Mouse (Mus musculus) left cerebral cortex, adult 18-20 months (tissue): ENCODE measurements around the gene March4. TPM values are rescaled to one million over a fixed set of nuclear protein-coding genes. Genes with fewer than 3 reads are reported as not detected.

Source experiments
- DNase-seq, 2 experiments: peaks; one replicate each; pipeline ENCODE4 v3.0.0; 2021 to 2022; ENCODE audit warnings: low spot score in 2 of 2, mixed read lengths in 1 of 2
- total RNA-seq, 2 experiments: library from RNA; stranded (reverse); gene quantifications; 2 replicates each; pipeline ENCODE4 v1.2.3; 2021

March4 gene
- total RNA-seq, 2 experiments from 2014 or later = 18.2 to 18.3 TPM

GRCm38 (mm10) chr1:72452839-72453238, 83.9 kb downstream of the March4 start:
- DNase-seq = no peak

GRCm38 (mm10) chr1:72450790-72451189, 85.9 kb downstream of the March4 start:
- DNase-seq = no peak

DNA sequence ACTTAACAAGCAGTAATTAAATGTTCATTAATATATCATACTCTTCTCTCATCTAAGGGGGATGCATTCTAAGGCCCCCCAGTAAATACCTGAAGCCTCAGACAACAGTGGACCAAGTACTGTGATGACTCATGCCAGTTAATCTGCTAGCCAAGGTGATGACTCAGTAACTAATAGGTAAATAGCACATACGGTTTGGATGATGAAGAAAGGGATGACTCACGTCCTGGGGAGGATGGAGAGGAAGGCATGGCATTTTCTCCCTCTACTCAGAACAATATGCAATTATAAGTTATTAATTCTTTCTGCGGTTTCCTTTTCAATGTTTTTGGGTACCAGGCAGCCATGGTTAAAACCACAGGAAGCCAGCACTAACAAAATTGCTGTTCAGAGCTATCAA, 87.0 kb downstream of the March4 start:
- DNase-seq = no peak

GRCm38 (mm10) chr1:72442747-72443146, 94.0 kb downstream of the March4 start:
- no peak for DNase-seq

- DNase-seq = peak in 1 of 2 experiments; percentile 45
Measured at GRCm38 (mm10) chr1:72439146-72439545, 97.6 kb downstream of the March4 start.

DNA sequence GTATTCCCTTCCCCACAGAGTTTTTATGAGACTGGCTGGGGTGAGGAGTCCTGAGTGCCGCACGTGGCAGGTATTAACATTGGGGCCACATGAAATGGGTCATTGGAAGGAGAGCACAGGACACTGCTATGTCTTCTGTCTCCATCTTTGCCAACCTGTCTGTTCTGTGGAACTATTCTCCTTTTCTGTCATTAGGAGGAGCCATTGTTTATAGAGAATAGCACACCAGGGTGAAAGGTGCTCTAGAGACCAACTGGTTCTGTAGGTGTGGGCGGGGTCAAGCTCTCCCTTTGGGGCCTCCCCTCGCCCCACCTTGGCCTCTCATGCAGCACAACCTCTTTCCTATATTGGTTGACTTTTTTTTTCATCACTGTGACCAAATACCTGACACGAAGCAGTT, 99.8 kb downstream of the March4 start:
- no peak for DNase-seq

DNA sequence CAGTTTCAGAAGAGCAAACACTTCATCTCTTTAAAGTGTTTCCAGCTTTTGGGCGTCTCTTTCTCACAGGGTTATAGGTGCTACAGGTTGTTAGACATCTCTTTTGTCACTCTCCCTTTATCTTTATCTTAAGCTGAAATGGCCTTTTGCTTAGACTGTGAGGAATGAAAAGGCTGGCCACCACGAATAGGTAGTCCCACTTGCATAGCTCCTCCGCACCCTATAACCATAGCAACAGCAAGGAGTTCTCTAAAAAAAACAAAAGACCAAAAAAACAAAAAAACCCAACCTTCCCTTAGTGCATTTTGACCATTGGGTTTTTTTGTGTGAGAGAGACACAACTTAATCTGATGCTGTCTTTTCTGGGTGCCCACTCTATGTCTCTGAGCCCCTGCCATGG, 102.2 kb downstream of the March4 start:
- DNase-seq = no peak

- no peak for DNase-seq
Measured at GRCm38 (mm10) chr1:72432579-72432978, 104.2 kb downstream of the March4 start.

DNA sequence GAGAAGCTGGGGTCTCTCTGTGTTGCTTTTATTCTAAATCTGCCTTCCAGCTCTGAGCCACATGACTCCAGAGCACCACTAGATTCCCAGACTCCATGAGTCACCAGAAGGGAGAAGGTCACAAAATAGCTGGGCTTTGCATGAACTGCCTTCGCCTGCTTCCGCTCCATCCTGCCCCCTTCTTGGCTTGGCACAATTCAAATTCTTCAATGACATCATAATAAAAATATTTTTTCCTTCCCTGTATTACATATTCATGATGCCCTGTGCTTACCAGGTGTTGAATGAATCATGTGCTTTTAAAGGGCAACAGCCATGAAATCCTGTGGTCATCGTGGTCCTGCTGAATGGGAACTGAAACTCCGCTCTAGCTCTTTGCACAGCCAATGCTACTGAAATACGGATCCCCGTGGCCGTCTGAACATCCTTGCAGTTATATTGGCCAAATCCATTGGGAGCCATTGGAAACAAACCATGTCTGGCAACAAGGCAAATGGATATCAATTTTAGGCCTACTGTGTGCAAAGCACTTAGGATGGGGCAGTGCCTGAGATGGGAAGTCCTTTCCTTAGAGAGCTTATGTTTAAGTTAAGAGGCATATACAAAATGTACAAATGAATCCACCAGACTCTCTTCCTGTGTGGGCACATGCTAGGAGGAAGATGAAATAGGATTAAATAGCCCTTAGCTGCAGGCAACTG, 107.5 kb downstream of the March4 start:
- no peak for DNase-seq

GRCm38 (mm10) chr1:72428526-72428925, 108.2 kb downstream of the March4 start:
- DNase-seq = no peak

- no peak for DNase-seq
Measured at GRCm38 (mm10) chr1:72426456-72426855, 110.3 kb downstream of the March4 start.

- no peak for DNase-seq
Measured at GRCm38 (mm10) chr1:72422121-72422520, 114.6 kb downstream of the March4 start.

GRCm38 (mm10) chr1:72420220-72420619, 116.5 kb downstream of the March4 start:
- DNase-seq = no peak

GRCm38 (mm10) chr1:72418744-72419655, 117.7 kb downstream of the March4 start:
- DNase-seq = no peak

DNA sequence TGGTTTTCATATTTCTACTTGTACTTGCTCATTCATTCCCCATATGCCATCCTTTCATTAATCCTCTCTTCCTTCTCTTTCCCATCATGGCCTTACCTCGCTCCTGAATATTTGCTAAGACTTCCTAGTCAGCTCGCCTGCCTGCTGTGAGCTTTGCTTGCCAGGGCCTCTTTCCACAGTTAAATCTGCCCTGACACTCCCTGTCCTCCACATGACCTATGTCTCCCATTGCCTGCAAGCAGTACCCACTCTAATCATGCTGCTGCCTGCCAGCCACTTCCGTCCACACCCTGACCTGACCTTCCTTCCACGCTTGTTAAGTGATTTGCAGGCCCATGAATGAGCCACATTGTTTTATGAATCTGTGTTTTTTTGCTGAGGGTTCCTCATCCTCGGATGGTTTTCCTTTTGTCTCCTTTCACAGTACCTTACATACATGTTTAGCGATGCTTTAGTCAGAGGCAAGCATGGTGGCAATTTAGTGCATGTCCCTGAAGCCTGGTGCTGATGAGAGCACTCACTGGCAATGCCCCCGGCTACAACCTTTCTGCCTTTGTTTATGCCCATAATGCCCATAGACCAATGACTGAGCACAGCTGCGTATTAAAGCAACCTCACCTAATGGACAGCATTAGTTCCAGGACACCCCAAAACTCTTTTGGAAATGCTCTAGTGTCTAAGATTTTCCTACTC, 122.0 kb downstream of the March4 start:
- DNase-seq = no peak

DNA sequence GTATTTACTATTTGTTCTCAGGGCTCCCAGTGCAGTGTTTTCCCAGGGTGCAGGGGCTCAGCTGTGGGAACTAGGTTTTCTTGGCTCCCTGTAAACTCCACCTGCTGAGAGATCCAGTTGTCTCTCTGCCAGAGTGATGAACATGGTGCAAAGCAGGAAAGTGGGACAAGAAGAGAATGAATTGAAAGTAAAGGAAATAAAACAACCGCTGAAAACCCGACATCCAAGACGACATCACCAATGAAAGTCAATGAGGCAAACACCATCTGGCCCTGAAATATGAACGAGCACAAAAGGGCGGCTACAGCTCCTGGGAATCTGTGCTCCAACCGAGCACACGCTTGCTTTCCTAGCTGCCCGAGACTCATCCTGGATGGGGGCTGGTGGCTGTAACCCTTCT, 122.6 kb downstream of the March4 start:
- DNase-seq = peak in 1 of 2 experiments; percentile 5

DNA sequence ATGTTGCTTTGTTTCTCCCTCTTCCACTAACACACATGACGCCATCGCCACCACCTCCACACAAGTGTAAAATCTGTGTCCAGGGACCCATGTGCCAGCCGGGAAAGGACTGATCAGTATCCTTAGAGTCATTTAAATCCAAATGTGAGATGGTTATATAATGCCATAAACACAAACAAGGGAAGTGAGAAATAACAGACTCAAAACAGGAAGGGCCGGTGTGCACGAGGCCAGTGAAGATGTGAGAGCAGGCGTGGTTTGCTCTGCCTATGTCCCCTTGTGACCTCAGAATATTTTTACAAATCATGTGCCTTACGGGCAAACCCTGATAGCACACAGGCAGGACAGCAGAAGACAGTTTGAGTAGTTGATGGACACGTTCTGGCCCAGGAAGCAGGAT, 123.5 kb downstream of the March4 start:
- no peak for DNase-seq

- no peak for DNase-seq
Measured at GRCm38 (mm10) chr1:72411108-72411507, 125.6 kb downstream of the March4 start.

- DNase-seq = no peak
Measured at GRCm38 (mm10) chr1:72409936-72410335, 126.8 kb downstream of the March4 start.

DNA sequence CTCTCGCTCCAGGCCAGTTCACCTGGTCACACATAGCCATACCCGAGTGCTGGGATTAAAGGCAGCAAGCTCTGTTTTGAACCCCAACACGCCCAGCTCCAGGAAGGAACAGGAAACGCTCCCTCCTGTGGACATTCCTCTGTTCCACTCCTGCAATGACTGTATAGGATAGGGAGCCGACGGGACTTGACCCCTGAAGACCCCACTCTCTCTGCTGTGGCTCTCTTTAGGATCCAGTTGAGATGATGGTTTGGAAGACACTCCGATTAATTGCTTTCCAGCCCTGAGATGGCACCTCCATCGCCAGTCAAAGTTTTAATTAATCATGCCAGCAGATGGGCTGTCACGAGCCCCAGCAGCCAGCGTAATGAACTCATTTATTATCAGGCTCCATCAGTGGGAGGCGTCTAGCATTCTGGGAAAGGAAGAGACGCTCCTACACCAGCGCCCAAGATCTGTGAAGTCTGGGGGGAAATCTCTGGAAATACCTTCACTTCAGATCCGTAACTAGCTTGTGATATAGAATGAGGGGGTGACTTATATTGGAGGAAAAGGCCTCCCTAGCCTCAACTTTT, 130.1 kb downstream of the March4 start:
- no peak for DNase-seq

GRCm38 (mm10) chr1:72401331-72402069, 135.2 kb downstream of the March4 start:
- DNase-seq = no peak
